Mouse (Mus musculus) embryonic fibroblast, embryonic 13.5 days (primary cell): ENCODE data around the gene P2ry12.

ENCODE experiments used
- CTCF ChIP-seq: IDR thresholded peaks from 2 replicates; pipeline ENCODE4 v1.5.1; 2011; ENCODE audit warnings: mild to moderate bottlenecking, control low read depth, low read length, moderate library complexity, borderline replicate concordance; ENCODE audit not compliant: insufficient read depth
- POLR2A ChIP-seq: IDR thresholded peaks from 2 replicates; pipeline ENCODE4 v1.6.1; 2011; ENCODE audit warnings: low read depth, mild to moderate bottlenecking, control low read depth, low read length, moderate library complexity

DNA sequence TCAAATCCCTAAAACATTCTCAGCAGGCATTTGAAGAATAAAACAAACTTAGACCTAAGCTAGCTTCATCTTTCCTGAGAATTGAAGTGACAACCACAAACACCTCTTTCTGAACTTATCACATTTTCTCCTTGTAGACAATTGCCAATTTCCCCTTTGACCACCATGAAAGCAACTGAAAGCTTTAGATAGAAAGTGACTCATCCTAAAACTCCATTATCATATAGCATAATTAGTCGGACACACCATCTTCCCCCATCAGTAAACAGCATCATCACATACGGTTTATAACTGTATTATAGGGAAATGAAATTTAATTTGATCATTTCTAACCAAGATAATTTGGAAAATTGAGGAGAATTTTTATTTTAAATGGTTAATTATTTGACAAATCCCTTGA, 40.4 kb downstream of the P2ry12 start:
- TF ChIP-seq POLR2A, result no peak
- no peak for TF ChIP-seq CTCF
